Mouse (Mus musculus) embryonic facial prominence, embryonic 14.5 days (tissue): ENCODE results near the gene Zfp575. TPM values are rescaled to one million over a fixed set of nuclear protein-coding genes. Genes with fewer than 3 reads are reported as not detected.
"Not testable (repeated sequence)": the region's sequence is repeated elsewhere in the genome, so short reads cannot be mapped to it uniquely, and the experiment has no call there.

Experiments used
- ATAC-seq: fragments of 200-750 bp; cut with Nextera tagmentation; 2 replicates; pipeline ENCODE4 v1.8.0; 2017; ENCODE audit warnings: low read depth, moderate number of reproducible peaks, moderate TSS enrichment
- DNase-seq: peaks from one replicate; pipeline ENCODE4 v3.0.0-alpha.2; 2015; ENCODE audit warnings: low spot score
- H3K27ac ChIP-seq: fragments of 300-500 bp; sonication (generic); replicated peaks from 2 replicates; pipeline ENCODE4 v1.5.1; 2014; ENCODE audit warnings: low read depth, mild to moderate bottlenecking, low read length, moderate library complexity
- H3K27me3 ChIP-seq: fragments of 300-500 bp; sonication (generic); replicated peaks from 2 replicates; pipeline ENCODE4 v1.6.1; 2014; ENCODE audit warnings: low read length; ENCODE audit not compliant: control insufficient read depth, insufficient read depth
- H3K36me3 ChIP-seq: fragments of 300-500 bp; sonication (generic); 2 replicates; pipeline ENCODE4 v1.6.1; 2014; ENCODE audit warnings: low read length, mixed read lengths; ENCODE audit not compliant: control insufficient read depth, insufficient read depth
- H3K4me1 ChIP-seq: fragments of 300-500 bp; sonication (generic); 2 replicates; pipeline ENCODE4 v1.6.1; 2014; ENCODE audit warnings: antibody characterized with exemption, low read length; ENCODE audit not compliant: control insufficient read depth, insufficient read depth
- H3K4me2 ChIP-seq: fragments of 300-500 bp; sonication (generic); 2 replicates; pipeline ENCODE4 v1.6.1; 2014; ENCODE audit warnings: low read depth, mild to moderate bottlenecking, low read length, moderate library complexity, mixed read lengths
- H3K4me3 ChIP-seq: fragments of 300-500 bp; sonication (generic); 2 replicates; pipeline ENCODE4 v1.5.1; 2014; ENCODE audit warnings: low read depth, mild to moderate bottlenecking, low read length
- H3K9ac ChIP-seq: fragments of 300-500 bp; sonication (generic); 2 replicates; pipeline ENCODE4 v1.6.1; 2014; ENCODE audit warnings: low read depth, mild to moderate bottlenecking, low read length, moderate library complexity, mixed read lengths
- H3K9me3 ChIP-seq: fragments of 300-500 bp; sonication (generic); 2 replicates; pipeline ENCODE4 v1.6.1; 2016; ENCODE audit warnings: low read length; ENCODE audit not compliant: control insufficient read depth
- WGBS: fragments of 180-500 bp; shearing (Covaris S2); extraction: QIAGEN DNeasy Blood & Tissue Kit; methylation state at CpG from one replicate; pipeline ENCODE4 v1.1.7; 2014; 5-methylcytosine and 5-hydroxymethylcytosine counted together
- polyA plus RNA-seq: library from polyadenylated mRNA; unstranded; fragments of >200 nt; fragmentation: Nextera tagmentation; extraction: Ambion mirVana; gene quantifications from 2 replicates; pipeline ENCODE4 v1.2.1, GENCODE M21; 2014

Gene Zfp575
- polyA plus RNA-seq, 1 experiment from 2014 or later, result 4.3 TPM

DNA sequence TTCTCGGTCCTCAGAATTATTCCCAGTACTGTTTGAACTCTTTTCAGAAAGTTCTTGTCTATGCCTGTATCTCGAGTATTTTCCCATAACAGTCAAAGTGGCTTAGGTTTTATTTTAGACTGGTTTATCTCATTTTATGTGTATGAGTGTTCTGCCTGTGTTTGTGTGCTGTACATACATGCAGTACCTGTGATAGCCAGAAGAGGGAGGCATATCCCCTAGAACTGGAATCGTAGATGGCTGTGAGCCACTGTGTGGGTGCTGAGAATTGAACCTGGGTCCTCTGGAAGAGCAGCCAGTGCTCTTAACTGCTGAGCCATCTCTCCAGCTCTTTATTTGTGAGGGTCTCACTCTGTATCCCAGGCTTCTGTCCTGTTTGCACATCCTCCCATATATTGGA, 33.8 kb upstream of the Zfp575 start:
- WGBS, result 80% methylated on average over 3 of the region's 3 CpGs
- no peaks in the 10 kb centered on the region for H3K4me1 ChIP-seq

GRCm38 (mm10) chr7:24619671-24620397, 32.4 kb upstream of the Zfp575 start:
- Histone ChIP-seq H3K36me3 (no peaks in the 10 kb centered on the region), H3K27me3 (no peaks in the 10 kb centered on the region), H3K4me2 (no peak overlapping the region), H3K4me1 (no peaks in the 10 kb centered on the region), H3K27ac (no peak overlapping the region), H3K9me3 (peaks cover 5% of the 10 kb centered on the region; the same call in 1 of the 2 replicates), H3K9ac (no peak overlapping the region), H3K4me3 (no peak overlapping the region)
- DNase-seq, result no peak
- ATAC-seq, result no peak
- 62% methylated on average over 13 of the region's 13 CpGs for WGBS

More for the DNA sequence above, 33.8 kb upstream of the Zfp575 start:
- H3K4me2 ChIP-seq, result no peak overlapping the region
- no peak for ATAC-seq
- H3K9ac ChIP-seq, result no peak overlapping the region
- no peaks in the 10 kb centered on the region for H3K27me3 ChIP-seq
- H3K27ac ChIP-seq, result no peak overlapping the region
- peaks cover 5% of the 10 kb centered on the region; the same call in 1 of the 2 replicates for H3K9me3 ChIP-seq
- no peak for DNase-seq
- no peaks in the 10 kb centered on the region for H3K36me3 ChIP-seq
- H3K4me3 ChIP-seq, result no peak overlapping the region

- H3K4me2 ChIP-seq, ATAC-seq, H3K9ac ChIP-seq, H3K4me3 ChIP-seq, H3K4me1 ChIP-seq, DNase-seq, H3K36me3 ChIP-seq, H3K27me3 ChIP-seq, H3K27ac ChIP-seq, H3K9me3 ChIP-seq: not testable (repeated sequence)
- WGBS, result 93% methylated on average over 8 of the region's 8 CpGs
Measured at GRCm38 (mm10) chr7:24618374-24618773, 30.9 kb upstream of the Zfp575 start.

GRCm38 (mm10) chr7:24617763-24618162, 30.3 kb upstream of the Zfp575 start:
- peaks cover 9% of the 10 kb centered on the region for H3K27me3 ChIP-seq
- H3K9ac ChIP-seq, result no peak overlapping the region
- WGBS, result 75% methylated on average over 8 of the region's 8 CpGs
- H3K4me3 ChIP-seq, result no peak overlapping the region
- DNase-seq, result no peak
- H3K36me3 ChIP-seq, result no peaks in the 10 kb centered on the region
- H3K9me3 ChIP-seq, result peaks cover 5% of the 10 kb centered on the region; the same call in 1 of the 2 replicates
- H3K4me2 ChIP-seq, result no peak overlapping the region
- H3K4me1 ChIP-seq, result no peaks in the 10 kb centered on the region
- no peak for ATAC-seq
- no peak overlapping the region for H3K27ac ChIP-seq

GRCm38 (mm10) chr7:24614816-24615215, 27.4 kb upstream of the Zfp575 start:
- H3K9ac ChIP-seq, result no peak overlapping the region
- WGBS, result 70% methylated on average over 13 of the region's 13 CpGs
- H3K27ac ChIP-seq, result no peak overlapping the region
- H3K4me3 ChIP-seq, result no peak overlapping the region
- no peak overlapping the region for H3K4me2 ChIP-seq
- peaks cover 37% of the 10 kb centered on the region for H3K27me3 ChIP-seq
- H3K36me3 ChIP-seq, result no peaks in the 10 kb centered on the region
- ATAC-seq, result no peak
- peaks cover 13% of the 10 kb centered on the region for H3K4me1 ChIP-seq
- DNase-seq, result no peak
- H3K9me3 ChIP-seq, result no peaks in the 10 kb centered on the region

GRCm38 (mm10) chr7:24612308-24612910, 25.0 kb upstream of the Zfp575 start:
- DNase-seq (peak; percentile 61), ATAC-seq (no peak)
- 3% methylated on average over 24 of the region's 27 CpGs for WGBS
- Histone ChIP-seq H3K27ac (no peak overlapping the region), H3K36me3 (no peaks in the 10 kb centered on the region), H3K27me3 (peaks cover 43% of the 10 kb centered on the region), H3K4me3 (peak overlapping the region; percentile 47), H3K9ac (no peak overlapping the region), H3K9me3 (no peaks in the 10 kb centered on the region), H3K4me2 (peak overlapping the region; percentile 55), H3K4me1 (peaks cover 13% of the 10 kb centered on the region)

DNA sequence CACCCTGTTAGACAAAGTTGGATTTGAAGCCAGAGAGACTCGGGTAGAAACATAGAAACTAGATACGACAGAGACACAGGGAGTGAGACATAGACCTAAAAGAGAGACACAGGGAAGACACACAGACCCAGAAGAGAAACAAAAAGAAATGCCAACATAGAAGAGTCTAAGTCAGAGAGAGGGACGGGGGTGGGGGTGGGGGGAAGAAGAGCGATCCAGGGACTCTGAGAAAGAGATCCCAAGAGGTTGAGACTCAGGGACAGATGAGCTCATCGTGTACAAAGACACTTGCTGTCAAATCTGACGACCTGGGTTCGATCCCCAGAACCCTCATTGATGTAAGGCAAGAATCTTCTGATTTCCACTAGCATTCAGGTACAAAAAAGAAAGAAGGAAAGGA, 24.3 kb upstream of the Zfp575 start:
- Histone ChIP-seq H3K9ac (no peak overlapping the region; the same call in 1 of the 2 replicates), H3K36me3 (no peaks in the 10 kb centered on the region), H3K27me3 (peaks cover 43% of the 10 kb centered on the region), H3K9me3 (no peaks in the 10 kb centered on the region), H3K27ac (no peak overlapping the region), H3K4me3 (peak overlapping the region; percentile 47), H3K4me1 (peaks cover 13% of the 10 kb centered on the region), H3K4me2 (peak overlapping the region; percentile 55)
- no peak for DNase-seq
- ATAC-seq, result no peak
- WGBS, result 15% methylated on average over 7 of the region's 7 CpGs

GRCm38 (mm10) chr7:24610879-24611494, 23.5 kb upstream of the Zfp575 start:
- Histone ChIP-seq H3K27ac (no peak overlapping the region), H3K4me2 (peak overlapping the region; percentile 55), H3K4me1 (peaks cover 13% of the 10 kb centered on the region), H3K9me3 (no peaks in the 10 kb centered on the region), H3K36me3 (no peaks in the 10 kb centered on the region), H3K9ac (peak overlapping the region; percentile 5), H3K4me3 (peak overlapping the region; percentile 47), H3K27me3 (peaks cover 43% of the 10 kb centered on the region)
- WGBS, result 1% methylated on average over 32 of the region's 36 CpGs
- ATAC-seq (peak; percentile 61), DNase-seq (peak; percentile 85)
